Mouse (Mus musculus) cortical plate, adult 2 months (tissue): Measurements from ENCODE around the gene Lin52.

Experiments used
- CTCF ChIP-seq: fragments of 200-500 bp; IDR thresholded peaks from 2 replicates; pipeline ENCODE4 v1.5.1; 2011; ENCODE audit warnings: mild to moderate bottlenecking, control low read depth, low read length; ENCODE audit not compliant: insufficient read depth; ENCODE audit errors: extremely low read depth
- POLR2A ChIP-seq: fragments of 200-500 bp; IDR thresholded peaks from 2 replicates; pipeline ENCODE4 v1.6.1; 2011; ENCODE audit warnings: mild to moderate bottlenecking, low read length, control low read depth; ENCODE audit not compliant: insufficient read depth; ENCODE audit errors: extremely low read depth

DNA sequence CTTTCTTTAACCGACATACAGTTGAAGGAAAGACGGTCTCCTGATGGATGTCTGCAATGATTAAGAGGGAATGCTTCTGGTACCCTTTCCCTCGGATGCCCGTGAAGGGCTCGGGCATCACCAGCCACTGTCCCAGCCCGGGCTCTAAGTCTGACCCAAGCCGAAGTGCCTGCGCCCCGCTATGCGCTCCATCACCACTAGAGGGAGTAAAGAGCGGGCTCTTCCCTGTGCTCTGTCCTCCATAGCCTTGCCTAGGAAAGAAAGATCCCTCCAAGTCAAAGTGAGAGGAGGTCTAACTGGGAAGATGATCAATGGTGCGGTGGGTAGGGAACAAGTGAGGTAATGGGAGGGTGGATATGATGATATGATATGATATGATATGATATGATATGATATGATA, 94.8 kb downstream of the Lin52 start:
- peak; percentile 93 for TF ChIP-seq CTCF
- TF ChIP-seq POLR2A, result no peak
